22 mouse cellular contexts compared by ENCODE assay signal in the genomic region with DNA sequence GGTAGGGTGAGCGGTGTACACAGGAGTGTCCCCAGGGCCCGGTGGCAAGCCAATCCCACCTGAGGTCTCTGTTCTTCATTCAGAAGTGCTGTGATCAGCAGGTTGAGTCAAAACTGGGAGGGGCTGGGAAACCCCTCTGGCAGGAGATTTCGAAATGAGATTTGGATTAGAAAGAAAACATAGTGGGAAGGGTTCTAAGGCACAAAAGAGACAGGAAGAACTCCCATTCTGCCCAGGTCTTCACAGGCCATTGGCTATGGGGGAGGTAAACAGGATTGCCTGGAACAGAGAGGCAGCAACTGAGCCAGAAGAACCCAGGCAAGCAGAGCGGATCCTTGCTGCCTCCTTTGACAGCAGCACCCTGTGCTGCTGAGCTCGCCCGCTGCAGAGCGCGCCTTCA. TPM values are rescaled to one million over a fixed set of nuclear protein-coding genes. Genes with fewer than 3 reads are reported as not detected.
"Had no signal": no experiment of that assay in that cellular context is flagged by ENCODE, and none has a peak within 500 bp of the region (broad histone marks: within the 10 kb centered on the region; RNA-seq: fewer than 3 reads in every experiment).

No protein-coding gene starts in this region.

- H3K27me3 ChIP-seq: limb, embryonic 13.5 days; stomach, embryonic 15.5 days had no signal

- H3K4me1 ChIP-seq: limb, embryonic 13.5 days; liver, embryonic 15.5 days; midbrain, embryonic 10.5 days; neural tube, embryonic 13.5 days had no signal

- H3K4me3 ChIP-seq: limb, embryonic 13.5 days; liver, embryonic 15.5 days; midbrain, embryonic 10.5 days; neural tube, embryonic 13.5 days; stomach, embryonic 15.5 days had no signal

- H3K36me3 ChIP-seq: limb, embryonic 13.5 days; liver, embryonic 15.5 days; midbrain, embryonic 10.5 days; neural tube, embryonic 13.5 days; stomach, embryonic 15.5 days had no signal

- H3K4me2 ChIP-seq: limb, embryonic 13.5 days; liver, embryonic 11.5 days; liver, embryonic 15.5 days; neural tube, embryonic 13.5 days; stomach, embryonic 15.5 days had no signal

- DNase-seq: kidney, adult 18-20 months; kidney, postnatal 25 days; layer of hippocampus, adult 9-11 months; layer of hippocampus, postnatal 36 days; lung, adult 2 months; lung, postnatal 36 days; retina, postnatal 1 day; right cerebral cortex, postnatal 4 days; spleen, adult 18-20 months had no signal

- H3K9me3 ChIP-seq: limb, embryonic 13.5 days; liver, embryonic 15.5 days; midbrain, embryonic 10.5 days; neural tube, embryonic 13.5 days; stomach, embryonic 15.5 days had no signal

- ATAC-seq: lung, postnatal 0 days; midbrain, embryonic 16.5 days had no signal

- H3K9ac ChIP-seq: limb, embryonic 13.5 days; liver, embryonic 15.5 days; neural tube, embryonic 13.5 days; stomach, embryonic 15.5 days had no signal

- H3K27ac ChIP-seq: limb, embryonic 13.5 days; liver, embryonic 15.5 days; midbrain, embryonic 10.5 days; neural tube, embryonic 13.5 days; stomach, embryonic 15.5 days had no signal

RNA-seq across cellular contexts. Expression of gene Ovol1, which starts 21.7 kb away (rescaled TPM):
- total RNA-seq: layer of hippocampus, adult 18-20 months; layer of hippocampus, postnatal 36 days; left cerebral cortex, postnatal 36 days; megakaryocyte progenitor cell, adult 5-6 weeks had no signal
- polyA plus RNA-seq: liver, embryonic 15.5 days; neural tube, embryonic 13.5 days had no signal

RNA-seq across cellular contexts. Expression of gene 1700020D05Rik, which starts 35.2 kb away (rescaled TPM):
- polyA plus RNA-seq: intestine, embryonic 14.5 days; kidney, embryonic 14.5 days; limb, embryonic 13.5 days; liver, embryonic 11.5 days; lung, postnatal 0 days; midbrain, embryonic 10.5 days; midbrain, embryonic 16.5 days; neural tube, embryonic 13.5 days; stomach, embryonic 15.5 days had no signal
